Mouse (Mus musculus): ENCODE data around the gene Syt16. TPM values are rescaled to one million over a fixed set of nuclear protein-coding genes. Genes with fewer than 3 reads are reported as not detected.

Gene Syt16
- polyA plus RNA-seq, 1 experiment from 2014 or later = 0.07 TPM

GRCm38 (mm10) chr12:74015491-74015890 lies 18.0 kb downstream of the Syt16 start:
- no peaks in the 10 kb centered on the region; the same call in 1 of the 2 replicates for H3K27me3 ChIP-seq (replicated peaks)
- H3K4me2 ChIP-seq = no peak overlapping the region
- H3K36me3 ChIP-seq = no peaks in the 10 kb centered on the region
- H3K4me1 ChIP-seq = no peaks in the 10 kb centered on the region
- no peak overlapping the region for H3K9ac ChIP-seq
- WGBS (ENCODE audit: insufficient replicate concordance) = 66% methylated on average over 5 of the region's 5 CpGs
- no peak overlapping the region for H3K4me3 ChIP-seq
- no peak overlapping the region for H3K27ac ChIP-seq
- no peaks in the 10 kb centered on the region for H3K9me3 ChIP-seq (replicated peaks)
- ATAC-seq = no peak

DNA sequence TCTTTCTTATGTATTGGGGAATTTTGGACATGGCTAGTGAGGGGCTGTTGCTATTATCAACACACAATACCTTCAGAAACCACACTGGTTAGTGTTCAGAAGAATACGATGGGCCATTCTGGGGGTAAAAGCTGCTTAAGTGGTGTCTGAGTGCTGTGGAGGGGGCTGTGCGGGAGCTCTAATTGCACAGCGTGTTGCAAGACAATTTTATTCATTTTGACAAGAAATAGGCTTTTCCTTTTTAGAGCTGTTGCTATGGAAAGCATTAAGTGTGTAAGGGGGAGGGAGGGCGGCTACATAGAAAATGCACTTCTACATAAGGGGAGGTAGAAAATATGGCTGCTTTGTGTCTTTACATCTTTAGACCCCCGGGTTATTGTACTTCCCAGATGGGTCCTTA lies 25.8 kb downstream of the Syt16 start:
- Histone ChIP-seq H3K4me2 (no peak overlapping the region), H3K9me3 (replicated peaks) (no peaks in the 10 kb centered on the region), H3K27me3 (replicated peaks) (no peaks in the 10 kb centered on the region), H3K4me3 (no peak overlapping the region), H3K27ac (no peak overlapping the region), H3K9ac (no peak overlapping the region), H3K36me3 (no peaks in the 10 kb centered on the region), H3K4me1 (no peaks in the 10 kb centered on the region)
- 69% methylated on average over 5 of the region's 5 CpGs for WGBS (ENCODE audit: insufficient replicate concordance)
- ATAC-seq = no peak

GRCm38 (mm10) chr12:74024912-74025311 lies 27.5 kb downstream of the Syt16 start:
- Histone ChIP-seq H3K27me3 (replicated peaks) (no peaks in the 10 kb centered on the region), H3K4me1 (no peaks in the 10 kb centered on the region), H3K36me3 (no peaks in the 10 kb centered on the region), H3K9me3 (replicated peaks) (no peaks in the 10 kb centered on the region), H3K4me2 (no peak overlapping the region), H3K9ac (no peak overlapping the region), H3K27ac (no peak overlapping the region), H3K4me3 (no peak overlapping the region)
- ATAC-seq = no peak
- 72% methylated on average over 2 of the region's 2 CpGs for WGBS (ENCODE audit: insufficient replicate concordance)

- ATAC-seq = no peak
- no peaks in the 10 kb centered on the region for H3K36me3 ChIP-seq
- H3K4me2 ChIP-seq = no peak overlapping the region
- H3K27ac ChIP-seq = no peak overlapping the region
- no peak overlapping the region for H3K4me3 ChIP-seq
- no peak overlapping the region for H3K9ac ChIP-seq
- no peaks in the 10 kb centered on the region for H3K9me3 ChIP-seq (replicated peaks)
- 73% methylated on average over 5 of the region's 5 CpGs for WGBS (ENCODE audit: insufficient replicate concordance)
- H3K27me3 ChIP-seq (replicated peaks) = no peaks in the 10 kb centered on the region
- no peaks in the 10 kb centered on the region for H3K4me1 ChIP-seq
These were observed 45.8 kb downstream of the Syt16 start for GRCm38 (mm10) chr12:74043225-74043624.

GRCm38 (mm10) chr12:74043755-74044154 lies 46.3 kb downstream of the Syt16 start:
- Histone ChIP-seq H3K4me3 (no peak overlapping the region), H3K27me3 (replicated peaks) (no peaks in the 10 kb centered on the region), H3K4me1 (no peaks in the 10 kb centered on the region), H3K4me2 (no peak overlapping the region), H3K9me3 (replicated peaks) (no peaks in the 10 kb centered on the region), H3K9ac (no peak overlapping the region), H3K27ac (no peak overlapping the region), H3K36me3 (no peaks in the 10 kb centered on the region)
- WGBS (ENCODE audit: insufficient replicate concordance) = 52% methylated on average over 6 of the region's 6 CpGs
- ATAC-seq = no peak

DNA sequence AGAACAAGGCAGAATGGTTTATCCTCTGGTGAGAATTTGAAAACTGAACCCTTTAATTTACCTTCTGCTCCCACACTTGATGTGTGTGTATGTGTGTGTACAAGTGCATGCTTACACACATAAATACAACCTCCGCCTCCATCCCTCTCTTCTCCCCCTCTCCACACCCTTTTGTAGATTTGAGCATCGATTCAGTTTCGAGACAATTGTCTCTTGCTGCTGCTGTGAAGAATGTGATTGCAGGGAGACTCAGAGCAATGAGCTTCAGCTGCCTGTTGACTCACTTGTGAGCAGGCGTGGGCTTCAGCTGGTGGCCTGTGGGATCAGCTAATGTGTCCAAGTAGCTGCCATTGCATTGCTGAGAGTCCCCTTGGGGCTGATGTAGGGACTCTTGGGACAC lies 46.8 kb downstream of the Syt16 start:
- H3K4me1 ChIP-seq = no peaks in the 10 kb centered on the region
- H3K36me3 ChIP-seq = no peaks in the 10 kb centered on the region
- H3K9ac ChIP-seq = no peak overlapping the region
- ATAC-seq = no peak
- H3K27me3 ChIP-seq (replicated peaks) = no peaks in the 10 kb centered on the region
- no peak overlapping the region for H3K27ac ChIP-seq
- no peak overlapping the region for H3K4me3 ChIP-seq
- WGBS (ENCODE audit: insufficient replicate concordance) = 61% methylated on average over 4 of the region's 4 CpGs
- H3K4me2 ChIP-seq = no peak overlapping the region
- no peaks in the 10 kb centered on the region for H3K9me3 ChIP-seq (replicated peaks)

GRCm38 (mm10) chr12:74055336-74055931 lies 58.0 kb downstream of the Syt16 start:
- Histone ChIP-seq H3K4me2 (no peak overlapping the region), H3K27me3 (replicated peaks) (no peaks in the 10 kb centered on the region), H3K4me3 (no peak overlapping the region), H3K27ac (no peak overlapping the region), H3K36me3 (no peaks in the 10 kb centered on the region), H3K9ac (no peak overlapping the region), H3K4me1 (no peaks in the 10 kb centered on the region), H3K9me3 (replicated peaks) (no peaks in the 10 kb centered on the region)
- no peak for ATAC-seq
- WGBS (ENCODE audit: insufficient replicate concordance) = 49% methylated on average over 12 of the region's 12 CpGs

DNA sequence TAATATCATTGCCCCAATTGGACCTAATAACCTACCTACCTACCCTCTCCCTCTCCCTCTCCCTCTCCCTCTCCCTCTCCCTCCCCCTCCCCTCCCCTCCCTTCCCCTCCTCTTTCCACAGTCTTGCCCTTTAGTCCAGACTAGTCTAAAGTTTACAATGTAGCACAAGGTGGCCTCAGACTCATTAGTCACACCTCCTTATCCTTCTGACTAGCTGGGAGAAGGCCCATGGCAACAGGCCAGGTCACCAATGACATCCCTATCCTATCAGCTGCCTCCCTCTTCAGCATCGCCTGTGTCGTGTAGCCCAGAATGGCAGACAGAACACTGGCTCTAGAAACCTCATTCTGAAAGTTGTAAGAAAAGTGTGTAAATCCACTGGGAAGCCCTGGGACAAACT lies 58.7 kb downstream of the Syt16 start:
- H3K4me2 ChIP-seq = no peak overlapping the region
- H3K27ac ChIP-seq = no peak overlapping the region
- no peaks in the 10 kb centered on the region for H3K27me3 ChIP-seq (replicated peaks)
- no peak overlapping the region for H3K4me3 ChIP-seq
- H3K4me1 ChIP-seq = no peaks in the 10 kb centered on the region
- H3K9ac ChIP-seq = no peak overlapping the region
- ATAC-seq = no peak
- H3K9me3 ChIP-seq (replicated peaks) = no peaks in the 10 kb centered on the region
- 61% methylated on average over 2 of the region's 2 CpGs for WGBS (ENCODE audit: insufficient replicate concordance)
- H3K36me3 ChIP-seq = no peaks in the 10 kb centered on the region

DNA sequence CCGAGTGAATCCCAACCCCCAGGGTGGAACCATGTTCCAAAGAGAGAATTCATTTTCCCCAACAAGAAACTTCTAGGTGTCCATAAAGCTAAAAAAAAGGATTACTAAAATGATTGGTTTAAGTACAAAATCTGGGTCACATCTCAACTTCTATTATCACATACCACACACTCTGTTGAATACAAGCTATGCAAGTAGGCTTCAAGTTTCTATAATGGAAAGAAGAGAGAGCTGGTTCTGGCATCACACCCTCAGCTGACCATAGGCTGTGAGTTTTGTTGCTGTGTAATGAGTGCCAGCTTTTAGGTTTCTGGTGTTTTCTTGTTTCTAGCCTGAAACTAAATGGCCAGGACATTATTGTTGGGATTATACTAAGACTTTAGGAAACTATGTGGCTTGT lies 65.1 kb downstream of the Syt16 start:
- no peaks in the 10 kb centered on the region for H3K27me3 ChIP-seq (replicated peaks)
- no peak overlapping the region for H3K4me3 ChIP-seq
- H3K4me2 ChIP-seq = no peak overlapping the region
- H3K36me3 ChIP-seq = no peaks in the 10 kb centered on the region
- no peak for ATAC-seq
- H3K27ac ChIP-seq = no peak overlapping the region
- 68% methylated on average over 1 of the region's 1 CpGs for WGBS (ENCODE audit: insufficient replicate concordance)
- no peaks in the 10 kb centered on the region for H3K9me3 ChIP-seq (replicated peaks)
- H3K4me1 ChIP-seq = no peaks in the 10 kb centered on the region
- H3K9ac ChIP-seq = no peak overlapping the region

- no peaks in the 10 kb centered on the region for H3K9me3 ChIP-seq (replicated peaks)
- ATAC-seq = no peak
- H3K27me3 ChIP-seq (replicated peaks) = no peaks in the 10 kb centered on the region
- no peaks in the 10 kb centered on the region for H3K36me3 ChIP-seq
- WGBS (ENCODE audit: insufficient replicate concordance) = 74% methylated on average over 1 of the region's 1 CpGs
- H3K27ac ChIP-seq = no peak overlapping the region
- no peaks in the 10 kb centered on the region for H3K4me1 ChIP-seq
- no peak overlapping the region for H3K4me3 ChIP-seq
- no peak overlapping the region for H3K4me2 ChIP-seq
- H3K9ac ChIP-seq = no peak overlapping the region
These were observed 71.5 kb downstream of the Syt16 start for GRCm38 (mm10) chr12:74068912-74069311.

DNA sequence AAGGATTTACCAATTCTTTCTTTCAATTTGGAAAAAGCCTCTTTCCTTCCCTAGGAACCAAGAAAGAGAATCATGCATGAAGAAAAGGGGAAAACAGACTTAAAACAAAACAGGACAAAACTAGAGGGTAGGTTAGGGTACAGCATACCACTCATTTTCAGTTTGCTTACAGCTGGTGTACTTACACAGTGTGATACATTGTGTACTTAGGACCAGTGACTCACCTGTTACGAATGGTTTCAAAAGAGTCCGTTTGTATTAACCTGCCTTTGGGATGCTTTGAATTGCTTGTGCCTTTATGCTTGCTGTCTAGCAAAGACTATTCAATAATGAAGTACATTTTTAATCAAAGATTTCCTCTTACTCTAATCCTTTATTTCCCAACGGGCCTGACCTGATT lies 78.1 kb downstream of the Syt16 start:
- no peak overlapping the region for H3K4me3 ChIP-seq
- no peak overlapping the region for H3K9ac ChIP-seq
- 72% methylated on average over 3 of the region's 3 CpGs for WGBS (ENCODE audit: insufficient replicate concordance)
- no peaks in the 10 kb centered on the region for H3K4me1 ChIP-seq
- H3K4me2 ChIP-seq = no peak overlapping the region
- no peaks in the 10 kb centered on the region for H3K9me3 ChIP-seq (replicated peaks)
- ATAC-seq = no peak
- no peak overlapping the region for H3K27ac ChIP-seq
- no peaks in the 10 kb centered on the region for H3K36me3 ChIP-seq
- no peaks in the 10 kb centered on the region for H3K27me3 ChIP-seq (replicated peaks)

DNA sequence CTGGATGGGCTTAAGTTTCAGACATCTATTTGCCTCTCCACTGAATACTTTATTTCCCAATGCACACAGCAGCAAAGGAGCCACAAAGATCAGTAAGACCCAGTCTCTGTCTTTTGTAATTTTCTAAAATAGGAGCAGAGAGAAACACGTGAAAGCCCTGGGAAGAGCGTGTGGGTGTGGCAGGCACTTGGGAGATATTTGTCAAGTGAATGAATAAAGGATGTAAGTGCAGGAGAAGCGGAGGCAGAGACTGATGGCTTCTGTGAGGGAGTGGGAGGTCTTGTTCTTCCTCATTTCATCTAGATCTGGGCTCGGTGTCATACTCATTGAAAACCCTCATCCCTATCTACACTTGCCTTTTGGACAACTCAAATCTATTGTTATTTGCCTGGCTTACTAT lies 78.6 kb downstream of the Syt16 start:
- Histone ChIP-seq H3K9me3 (replicated peaks) (no peaks in the 10 kb centered on the region), H3K27me3 (replicated peaks) (no peaks in the 10 kb centered on the region), H3K4me1 (no peaks in the 10 kb centered on the region), H3K36me3 (no peaks in the 10 kb centered on the region), H3K27ac (no peak overlapping the region), H3K9ac (no peak overlapping the region), H3K4me2 (no peak overlapping the region), H3K4me3 (no peak overlapping the region)
- no peak for ATAC-seq
- 56% methylated on average over 4 of the region's 4 CpGs for WGBS (ENCODE audit: insufficient replicate concordance)

DNA sequence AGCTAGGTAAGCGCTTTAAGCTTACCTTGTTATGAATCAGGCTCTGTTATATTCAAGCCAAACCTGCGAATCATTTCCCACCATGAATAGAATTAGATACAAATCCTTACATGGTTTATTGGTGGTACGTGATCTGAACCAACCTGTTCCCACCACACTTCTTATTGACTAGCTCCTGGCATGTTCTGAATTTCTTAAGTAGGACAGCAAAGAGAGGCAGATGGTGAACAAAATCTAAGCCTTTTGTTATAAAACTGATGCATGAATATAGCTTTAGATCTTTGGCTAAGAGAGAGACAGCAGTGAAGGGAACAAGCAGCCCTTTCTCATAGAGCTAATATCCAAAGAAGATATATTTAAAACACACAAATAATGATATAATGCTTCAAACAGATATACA lies 83.7 kb downstream of the Syt16 start:
- Histone ChIP-seq H3K4me1 (no peaks in the 10 kb centered on the region), H3K27me3 (replicated peaks) (no peaks in the 10 kb centered on the region), H3K4me3 (no peak overlapping the region), H3K9me3 (replicated peaks) (no peaks in the 10 kb centered on the region), H3K36me3 (no peaks in the 10 kb centered on the region), H3K9ac (no peak overlapping the region), H3K27ac (no peak overlapping the region), H3K4me2 (no peak overlapping the region)
- ATAC-seq = no peak
- WGBS (ENCODE audit: insufficient replicate concordance) = 68% methylated on average over 3 of the region's 3 CpGs
